Mouse (Mus musculus): ENCODE results near the gene Mpg.
"Not testable (repeated sequence)": the region's sequence is repeated elsewhere in the genome, so short reads cannot be mapped to it uniquely, and the experiment has no call there.

The Mpg gene

GRCm38 (mm10) chr11:32226124-32226871, at the start of gene Mpg:
TSS of gene Mpg (plus strand) at chr11:32226505.
- no peak for DNase-seq (ENCODE audit: low read depth)

DNA sequence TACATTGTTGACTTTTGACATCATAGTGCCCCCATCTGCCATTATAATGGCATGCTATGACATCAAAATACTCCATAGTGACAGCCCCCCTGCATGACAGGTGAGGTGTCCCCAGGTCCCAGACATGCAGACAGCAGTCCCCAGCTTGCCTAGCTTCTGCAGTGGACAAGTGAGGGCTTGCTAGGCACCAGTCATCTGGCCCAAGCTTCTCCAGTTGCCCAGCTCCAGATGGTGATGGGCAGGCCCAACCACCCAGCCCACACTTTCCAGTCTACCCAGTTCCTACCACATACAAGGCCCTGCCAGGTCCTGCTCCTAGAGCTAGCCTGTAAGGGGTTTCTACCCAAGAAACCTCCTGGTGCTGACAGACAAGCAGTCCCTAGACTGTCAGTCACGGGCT, 47.8 kb upstream of the Mpg start:
- DNase-seq (ENCODE audit: low read depth) = no peak

DNA sequence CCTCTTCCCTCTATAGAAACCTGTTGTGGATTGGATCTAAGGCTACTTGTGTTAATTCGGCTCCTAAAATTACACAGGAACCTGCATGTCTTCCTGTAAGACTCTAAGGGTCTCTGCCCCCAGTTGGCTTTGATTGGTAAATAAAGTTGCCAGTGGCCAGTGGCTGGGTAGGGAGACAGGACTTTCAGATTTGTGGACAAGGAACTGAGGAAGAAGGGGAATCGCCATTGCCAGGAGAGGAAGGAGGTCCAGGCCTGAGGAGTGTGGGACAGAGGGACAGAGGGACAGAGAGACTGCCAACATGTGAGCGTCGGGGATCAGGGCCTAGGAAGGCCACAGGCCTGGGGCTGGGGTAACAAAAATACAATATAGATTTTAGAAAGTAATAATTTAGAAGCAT, 45.1 kb upstream of the Mpg start:
- DNase-seq (ENCODE audit: low read depth) = no peak

DNA sequence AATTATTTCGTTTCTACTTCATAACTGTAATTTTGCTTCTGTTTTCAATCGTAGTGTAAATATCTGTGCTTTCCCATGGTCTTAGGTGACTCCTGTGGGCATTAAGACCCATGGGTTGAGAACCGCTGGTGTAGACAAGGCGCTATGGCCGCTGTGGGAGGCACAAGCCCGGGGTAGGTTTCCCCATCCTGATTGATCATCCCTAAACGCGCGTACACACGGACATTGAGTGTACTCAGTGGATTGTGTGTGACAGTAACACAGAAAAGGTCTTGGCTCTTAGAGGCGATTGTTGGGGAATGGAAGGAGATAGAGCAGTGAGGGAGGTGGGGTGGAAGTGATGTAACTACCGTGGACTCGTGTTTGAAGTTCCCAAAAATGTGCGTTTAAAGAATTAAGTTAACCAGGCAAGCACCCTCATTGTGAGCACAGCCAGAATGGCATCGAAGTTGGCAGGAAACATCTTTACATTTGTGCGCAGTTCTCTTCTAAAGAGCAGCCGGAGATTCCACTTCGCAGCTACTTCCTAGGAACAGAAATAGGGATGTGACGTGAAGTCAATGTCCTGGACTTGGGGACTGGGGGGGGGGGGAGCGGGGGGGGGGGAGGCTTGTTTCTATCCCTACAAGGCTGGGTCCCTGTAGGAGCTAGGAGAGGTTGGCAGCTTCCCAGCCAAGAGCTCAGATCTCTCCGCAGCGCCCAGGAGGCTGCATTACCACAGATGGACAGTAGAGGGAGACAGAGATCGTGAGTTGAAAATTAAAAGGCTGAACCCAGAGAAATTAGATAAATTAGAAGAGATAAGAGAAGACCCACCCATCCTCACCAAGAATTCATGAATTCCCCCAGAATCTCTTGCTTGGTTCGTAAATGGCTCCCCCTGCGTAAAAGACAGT, 44.1 kb upstream of the Mpg start:
- no peak for DNase-seq (ENCODE audit: low read depth)

- no peak for DNase-seq (ENCODE audit: low read depth)
These were observed 41.8 kb upstream of the Mpg start for GRCm38 (mm10) chr11:32184469-32184868.

DNA sequence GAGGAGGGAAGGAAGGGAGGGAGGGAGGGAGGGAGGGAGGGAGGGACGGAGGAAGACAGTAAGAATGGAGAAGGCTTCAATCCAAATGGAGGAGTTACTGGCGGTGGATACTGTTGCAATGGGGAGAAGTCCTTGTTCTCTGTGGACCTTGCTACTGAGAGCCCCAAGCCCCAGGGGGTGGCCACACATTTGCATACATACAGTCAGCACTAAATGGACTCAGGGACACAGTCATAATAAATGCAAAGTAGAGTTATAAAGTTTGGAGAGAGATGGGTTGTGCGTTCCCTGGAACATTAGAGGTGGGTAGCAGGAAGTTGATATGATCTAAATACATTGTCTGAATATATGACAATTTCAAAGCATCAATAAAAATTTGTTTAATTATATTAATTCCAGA, 40.3 kb upstream of the Mpg start:
- no peak for DNase-seq (ENCODE audit: low read depth)

DNA sequence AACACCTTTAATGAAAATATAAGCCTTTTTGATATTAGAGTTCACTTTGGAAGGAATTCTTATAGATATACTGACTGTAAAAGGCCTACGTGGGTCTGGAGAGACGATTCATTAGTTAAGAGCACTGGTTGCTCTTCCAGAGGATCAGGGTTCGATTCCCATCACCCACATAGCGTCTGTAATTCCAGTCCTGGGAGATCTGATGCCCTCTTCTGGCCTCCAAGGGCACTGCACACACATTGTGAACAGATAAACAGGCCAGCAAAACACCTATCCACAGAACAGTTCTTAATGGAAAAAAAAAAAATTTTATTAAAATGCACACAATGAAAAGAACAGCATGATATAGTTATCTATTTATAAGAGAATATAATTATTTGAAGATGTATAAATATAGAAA, 39.0 kb upstream of the Mpg start:
- DNase-seq (ENCODE audit: low read depth) = no peak

DNA sequence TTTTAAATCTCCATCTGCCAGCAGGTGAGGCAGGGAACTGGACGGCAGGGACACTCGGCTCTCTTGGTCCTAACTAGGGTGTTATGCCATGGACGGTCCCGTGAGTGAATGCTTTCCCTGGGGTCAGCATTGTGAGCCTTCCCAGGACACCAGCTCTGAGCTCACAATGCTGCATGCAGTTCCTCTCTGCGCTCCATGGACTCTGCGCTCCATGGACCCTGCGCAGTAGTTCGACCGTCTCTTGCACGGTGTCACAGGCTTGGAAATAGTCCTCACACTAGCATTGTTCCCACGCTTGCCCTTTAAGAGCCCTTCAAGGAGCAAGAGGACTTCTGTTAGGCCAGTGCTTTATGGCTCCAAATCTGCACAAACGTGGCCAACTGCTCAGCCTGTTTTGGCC, 37.4 kb upstream of the Mpg start:
- DNase-seq (ENCODE audit: low read depth) = no peak

DNA sequence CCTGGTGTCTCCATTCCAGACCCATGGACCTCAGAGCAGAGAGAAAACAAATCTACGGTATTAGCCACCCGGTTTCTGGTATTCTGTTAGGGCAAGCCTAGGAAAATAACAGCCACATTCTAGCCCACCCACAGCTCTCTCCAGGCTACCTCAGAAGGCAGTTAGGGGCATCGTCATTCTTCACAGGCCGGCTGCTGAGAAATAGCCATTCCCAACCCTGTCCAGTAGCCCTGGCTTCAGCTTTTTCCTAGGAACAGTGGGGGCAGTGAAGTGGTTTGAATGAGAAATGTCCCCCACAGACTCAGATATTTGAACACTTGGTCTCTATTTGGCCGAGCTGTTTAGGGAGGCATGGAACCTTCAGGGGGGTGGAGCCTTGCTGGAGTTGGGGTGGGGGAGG, 36.9 kb upstream of the Mpg start:
- no peak for DNase-seq (ENCODE audit: low read depth)

DNA sequence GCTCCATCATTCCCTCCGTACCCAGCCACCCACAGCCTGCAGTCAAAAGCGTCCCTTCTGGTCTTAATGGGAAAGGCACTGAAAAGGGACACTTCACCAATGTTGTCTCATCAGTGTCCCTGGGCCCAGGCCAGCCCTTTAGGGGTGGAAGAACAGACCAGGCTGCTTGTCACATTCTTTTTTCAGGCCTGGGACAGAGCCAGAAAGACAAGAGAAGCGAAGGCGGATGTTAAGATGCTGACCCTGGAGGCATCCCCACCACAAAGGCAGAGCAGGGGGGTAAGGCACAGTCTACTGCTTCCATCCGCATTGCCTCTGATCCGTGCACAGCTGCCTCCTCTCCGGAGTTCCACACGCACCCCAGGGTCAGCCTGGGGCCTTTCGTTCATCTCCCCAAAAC, 36.2 kb upstream of the Mpg start:
- no peak for DNase-seq (ENCODE audit: low read depth)

- no peak for DNase-seq (ENCODE audit: low read depth)
These were observed 35.6 kb upstream of the Mpg start for GRCm38 (mm10) chr11:32190603-32191110.

- no peak for DNase-seq (ENCODE audit: low read depth)
These were observed 33.1 kb upstream of the Mpg start for GRCm38 (mm10) chr11:32193156-32193555.

DNA sequence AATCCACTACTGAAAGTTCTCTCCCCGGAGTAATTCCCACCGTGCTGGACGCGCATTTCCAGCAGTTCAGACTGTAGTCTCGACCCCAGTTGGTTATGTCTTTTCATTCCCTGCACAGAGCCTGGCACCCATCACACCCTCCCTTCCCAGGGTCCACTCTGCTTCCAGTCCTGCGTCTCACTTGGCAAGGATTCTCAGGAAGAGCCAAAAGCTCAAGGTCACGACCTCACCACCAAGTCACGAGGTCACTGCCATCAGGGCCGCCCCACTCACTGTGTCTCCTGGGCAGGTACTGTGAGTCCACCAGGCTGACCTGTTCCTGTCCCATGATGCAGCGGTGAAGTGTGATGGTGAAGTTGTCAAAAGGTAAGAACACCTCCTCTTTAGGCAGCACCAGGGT, 32.2 kb upstream of the Mpg start:
- DNase-seq (ENCODE audit: low read depth) = no peak

DNA sequence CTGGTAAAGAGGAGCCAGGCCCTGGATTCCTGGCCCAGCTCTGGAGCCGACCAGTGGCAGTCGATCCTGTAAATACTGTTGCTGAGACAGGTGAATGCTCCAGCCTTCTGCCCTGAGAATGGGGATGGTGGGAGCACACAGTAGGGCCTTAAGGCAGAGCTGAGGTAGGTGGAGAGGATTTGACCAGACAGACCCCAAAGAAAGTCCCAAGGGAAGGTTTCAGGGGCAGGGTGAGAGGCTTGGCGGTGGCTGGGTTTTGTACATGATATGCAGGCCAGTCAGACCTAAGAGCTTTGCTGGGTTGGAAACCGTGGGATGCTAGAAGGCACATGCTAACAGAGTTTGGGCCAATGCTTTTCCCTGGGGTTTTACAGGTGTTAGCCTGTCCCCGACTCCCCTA, 31.7 kb upstream of the Mpg start:
- DNase-seq (ENCODE audit: low read depth) = no peak

- DNase-seq (ENCODE audit: low read depth) = no peak
These were observed 30.3 kb upstream of the Mpg start for GRCm38 (mm10) chr11:32195867-32196540.

GRCm38 (mm10) chr11:32196727-32197126, 29.6 kb upstream of the Mpg start:
- no peak for DNase-seq (ENCODE audit: low read depth)

DNA sequence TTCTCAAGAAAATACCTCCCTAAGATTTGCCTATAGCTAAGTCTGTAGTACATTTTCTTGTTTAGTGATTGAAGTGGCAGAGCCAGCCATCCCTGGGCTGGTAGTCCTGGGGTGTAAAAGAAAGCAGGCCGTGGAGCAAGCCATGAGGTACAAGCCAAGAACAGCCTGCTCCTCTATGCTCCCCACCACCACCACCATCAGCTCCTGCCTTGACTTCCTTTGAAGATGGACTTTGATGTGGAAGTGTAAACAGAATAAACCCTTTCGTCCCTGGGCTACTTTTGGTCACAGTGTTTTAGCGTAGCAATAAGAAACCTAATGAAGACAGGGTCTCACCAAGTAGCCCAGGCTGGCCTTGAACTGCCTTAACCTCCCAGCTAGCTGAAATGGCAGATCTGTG, 28.5 kb upstream of the Mpg start:
- no peak for DNase-seq (ENCODE audit: low read depth)

- no peak for DNase-seq (ENCODE audit: low read depth)
These were observed 27.9 kb upstream of the Mpg start for GRCm38 (mm10) chr11:32198256-32198955.

GRCm38 (mm10) chr11:32199230-32199629, 27.1 kb upstream of the Mpg start:
- no peak for DNase-seq (ENCODE audit: low read depth)

DNA sequence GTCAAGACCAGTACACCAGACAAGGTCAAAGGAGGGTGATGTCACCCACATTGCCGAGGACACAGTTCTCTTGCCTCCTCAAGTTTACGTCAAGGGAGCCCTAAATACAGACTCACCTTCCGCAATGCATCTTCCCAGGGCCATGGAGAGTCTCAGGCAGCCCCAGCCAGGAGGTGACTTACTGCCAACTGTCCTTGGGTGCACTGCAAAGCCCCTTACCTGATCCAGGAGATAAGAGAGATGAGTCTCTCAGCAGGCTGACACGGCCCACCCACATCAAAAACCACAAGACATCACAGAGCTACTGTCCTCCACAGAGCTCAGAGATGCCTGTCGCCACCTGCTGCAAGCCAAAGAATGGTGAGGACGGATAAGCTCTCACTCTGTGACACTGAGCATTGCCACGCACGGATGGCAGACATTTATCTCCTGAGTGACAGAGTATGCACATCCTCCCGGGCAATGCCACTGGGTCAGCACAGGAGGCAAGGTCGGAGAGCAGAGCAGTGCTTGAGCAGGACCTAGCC, 26.2 kb upstream of the Mpg start, which contains the start of gene Il9r:
Il9r (minus strand) TSS at position 205 of the 527 bp plus-strand sequence.
- DNase-seq (ENCODE audit: low read depth) = no peak

DNA sequence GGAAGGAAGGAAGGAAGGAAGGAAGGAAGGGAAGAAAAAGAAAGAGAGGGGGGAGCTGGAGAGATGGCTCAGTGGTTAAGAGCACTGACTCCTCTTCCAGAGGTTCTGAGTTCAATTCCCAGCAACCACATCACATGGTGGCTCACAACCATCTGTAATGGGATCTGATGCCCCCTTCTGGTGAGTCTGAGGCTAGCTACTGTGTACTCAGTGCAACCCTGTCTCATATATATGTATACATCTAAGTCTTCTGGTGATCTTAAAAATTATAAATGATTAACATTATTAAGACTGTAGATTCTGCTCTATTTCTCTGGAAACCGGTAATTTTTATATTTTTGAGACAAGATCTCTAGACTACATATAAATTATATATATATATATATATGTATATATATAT, 25.3 kb upstream of the Mpg start:
- not testable (repeated sequence) for DNase-seq (ENCODE audit: low read depth)
